Mouse (Mus musculus): ENCODE measurements at regions not wholly inside any gene's neighbourhood (a gene's known extent, or its start where the extent isn't known, plus 50 kb on each side); places are given as distances from the start of the nearest gene placed in this dataset.

DNA sequence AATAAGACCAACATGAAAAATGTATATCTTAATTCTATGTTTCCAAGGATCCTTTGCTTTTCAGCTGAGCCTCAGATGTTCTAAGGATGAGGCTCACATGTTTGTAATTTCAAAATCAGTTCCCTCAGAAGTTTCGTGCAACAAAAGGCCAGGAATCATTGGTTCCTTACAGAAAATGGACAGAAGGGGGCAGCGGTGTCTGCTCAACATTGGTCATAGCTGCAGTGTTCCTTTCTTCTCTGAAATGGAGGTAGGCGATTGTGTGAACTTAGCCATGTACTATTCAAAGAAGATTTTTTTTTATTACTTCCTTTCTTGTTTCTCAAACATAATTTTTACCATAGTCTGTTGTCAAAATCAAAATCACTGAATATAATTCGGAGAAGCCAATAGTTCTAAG lies 167.9 kb upstream of the Akr1e1 start:
- TF ChIP-seq FLI1 (IDR thresholded peaks at IDR 0.05; ENCODE audit: low read length): no peak
- no peak for TF ChIP-seq GATA1 (IDR thresholded peaks at IDR 0.05; ENCODE audit: borderline replicate concordance, low read length)
